Mouse (Mus musculus) c-Kit-positive CD71-positive TER-119-positive erythroid progenitor cells, embryonic 14.5 days (primary cell): ENCODE results near the gene Ube2e1.
A peak's percentile ranks its signal among the peaks of the same experiment; 100 is the strongest.
"Not testable (repeated sequence)": the region's sequence is repeated elsewhere in the genome, so short reads cannot be mapped to it uniquely, and the experiment has no call there.

Experiments used
- DNase-seq: peaks from one replicate; pipeline ENCODE4 v3.0.0-alpha.2; 2013; ENCODE audit warnings: low spot score

Ube2e1 gene

DNA sequence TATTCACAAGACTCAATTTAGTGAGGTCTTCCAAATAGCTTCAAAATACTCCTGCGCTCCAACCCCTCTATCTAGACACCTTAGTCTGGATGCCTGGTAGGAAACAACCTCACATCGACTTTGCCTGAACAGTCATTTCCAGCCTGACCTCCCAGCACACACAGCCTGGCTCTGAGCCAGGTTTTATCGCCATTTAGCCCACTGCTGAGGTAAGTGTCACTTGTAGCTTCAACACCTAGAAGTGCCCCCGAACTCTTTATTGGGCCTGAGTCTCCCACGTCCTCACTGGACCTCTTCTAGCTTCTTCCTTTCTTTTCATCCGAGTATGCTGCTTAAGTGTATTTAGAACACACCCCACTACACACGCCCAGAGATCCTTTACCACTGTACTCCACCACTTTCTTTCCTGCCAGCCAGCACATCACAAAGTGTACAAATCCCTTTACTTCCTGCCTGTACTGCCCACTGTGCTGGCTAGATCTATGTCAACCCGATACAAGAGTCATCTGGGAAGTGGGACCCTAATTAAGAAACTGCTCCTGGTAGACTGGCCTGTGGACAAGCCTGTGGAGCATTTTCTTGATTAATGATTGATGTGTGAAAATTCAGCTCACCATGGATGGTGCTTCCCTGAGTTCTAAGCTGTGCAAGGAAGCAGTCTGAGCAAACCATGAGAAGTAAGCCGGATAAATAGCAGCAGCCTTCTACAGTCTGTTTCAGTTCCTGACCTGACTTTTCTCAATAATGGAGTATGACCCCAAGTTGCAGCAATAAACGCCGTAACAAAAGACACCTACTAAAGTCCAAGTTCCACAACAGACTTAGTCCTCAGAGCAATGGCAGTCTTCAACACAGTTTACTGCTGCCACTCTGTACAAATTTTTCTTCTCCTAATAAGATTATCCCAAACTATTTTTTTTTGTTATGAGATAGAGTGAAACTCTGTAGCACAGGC lies 13.9 kb downstream of the Ube2e1 start:
- no peak for DNase-seq

DNA sequence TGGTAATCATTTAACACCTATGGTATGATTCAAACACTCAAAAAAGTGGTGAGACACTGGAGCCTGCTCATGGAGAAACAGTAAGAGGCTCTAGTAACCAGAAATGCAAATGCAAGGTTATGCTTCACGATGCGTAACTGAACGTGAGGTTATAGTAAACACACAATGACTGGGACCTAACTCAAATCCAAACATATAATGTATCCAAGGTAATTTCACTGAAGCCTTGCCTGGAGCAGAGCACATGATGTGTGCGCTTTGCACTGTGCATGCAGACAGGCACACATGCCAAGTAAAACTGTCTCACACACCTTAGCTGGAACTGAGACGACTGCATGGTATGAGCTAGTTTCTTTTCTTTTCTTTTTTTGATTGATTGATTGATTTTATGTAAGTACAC lies 27.5 kb downstream of the Ube2e1 start:
- no peak for DNase-seq

DNA sequence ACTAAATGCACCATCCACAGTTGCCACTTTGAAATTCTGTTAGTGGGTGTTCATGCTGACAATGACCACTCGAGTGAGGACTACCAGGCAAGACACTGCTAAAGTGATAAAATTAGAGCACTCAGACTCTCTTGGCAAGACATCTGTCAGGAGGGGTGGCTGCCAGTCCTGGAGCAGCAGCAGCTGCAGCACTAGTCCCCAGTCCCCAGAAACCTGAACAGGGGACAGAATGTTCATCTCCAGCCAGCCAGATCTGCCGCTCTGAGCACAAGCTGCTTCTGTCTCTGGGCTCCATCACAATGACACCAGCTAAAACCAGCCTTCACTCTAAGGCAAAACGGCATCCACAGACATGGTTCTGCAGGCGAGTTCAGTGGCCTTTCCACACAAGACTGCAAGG lies 28.4 kb downstream of the Ube2e1 start:
- no peak for DNase-seq

DNA sequence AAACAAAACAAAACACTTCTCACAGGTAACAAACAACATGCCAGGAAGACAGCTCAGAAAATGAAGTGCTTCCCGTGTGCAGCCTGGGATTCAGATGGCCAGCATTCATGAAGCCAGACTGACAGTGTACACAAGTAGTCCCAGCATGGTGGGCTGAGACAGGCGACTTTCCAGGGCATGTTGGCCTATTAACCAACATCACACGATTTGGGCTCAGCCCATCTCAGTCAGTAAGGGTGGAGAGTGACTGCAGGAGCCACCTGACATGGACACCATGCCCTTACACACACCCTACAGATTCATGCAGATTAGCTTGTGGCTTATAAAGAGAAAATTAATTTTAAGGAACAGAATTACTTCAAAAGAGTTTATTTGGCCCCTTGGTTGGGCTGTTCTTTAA lies 28.9 kb downstream of the Ube2e1 start:
- DNase-seq = no peak

DNA sequence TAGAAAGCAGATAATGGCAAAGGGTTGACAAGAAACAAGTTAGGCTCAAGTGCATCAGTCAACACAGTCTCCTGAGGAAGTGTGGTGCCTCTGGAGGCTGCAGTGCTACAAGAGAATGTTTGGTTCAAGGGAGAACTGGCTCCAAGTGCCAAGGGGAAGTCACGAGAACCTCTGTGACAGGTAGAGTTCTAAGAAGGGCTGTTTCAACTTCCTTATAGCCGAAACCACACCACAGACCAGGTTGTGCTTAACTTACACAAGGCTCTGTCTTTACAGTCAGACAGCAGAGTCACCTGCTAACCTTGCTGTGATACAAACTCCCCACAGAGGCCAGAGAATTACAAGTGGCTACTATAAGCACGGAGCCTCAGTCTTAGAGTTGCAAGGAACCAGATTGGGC lies 30.1 kb downstream of the Ube2e1 start:
- DNase-seq = no peak

DNA sequence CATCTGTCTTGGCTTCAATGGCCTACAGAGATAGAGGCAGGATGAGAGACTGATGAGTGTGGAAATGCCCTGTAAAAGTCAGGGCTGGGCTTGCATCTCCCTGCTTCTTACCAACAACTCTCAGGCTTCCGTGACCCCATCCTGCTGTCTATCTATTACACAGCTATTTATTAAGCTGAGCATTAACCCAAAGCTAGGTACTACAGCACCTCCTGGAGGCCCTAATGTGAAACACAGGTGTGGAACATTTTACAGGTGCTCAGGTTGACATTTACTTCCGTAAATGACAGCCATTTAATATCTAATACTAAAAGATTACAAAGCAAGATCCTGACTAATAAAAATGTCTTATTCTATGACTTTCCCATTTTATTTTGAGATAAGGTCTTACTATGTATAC lies 31.0 kb downstream of the Ube2e1 start:
- DNase-seq = peak; percentile 13

DNA sequence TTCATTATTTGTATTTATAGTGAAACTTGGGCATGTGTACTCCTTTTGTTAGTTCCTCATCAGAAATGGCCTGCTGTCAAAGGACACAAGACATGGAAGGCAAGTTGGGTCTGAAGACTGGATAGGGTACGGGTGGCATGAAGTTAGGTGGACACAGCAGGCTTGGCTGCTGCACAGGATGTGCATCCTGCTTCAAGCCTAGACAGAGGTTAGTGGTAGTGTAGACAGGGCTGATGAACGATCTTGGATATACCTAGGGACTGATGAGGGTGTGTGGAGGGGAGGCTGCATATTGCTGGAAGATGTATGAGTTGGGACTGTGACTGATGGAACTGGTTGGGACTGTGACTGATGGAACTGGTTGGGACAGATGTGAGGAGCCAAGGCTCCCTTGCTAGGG lies 32.8 kb downstream of the Ube2e1 start:
- no peak for DNase-seq

DNA sequence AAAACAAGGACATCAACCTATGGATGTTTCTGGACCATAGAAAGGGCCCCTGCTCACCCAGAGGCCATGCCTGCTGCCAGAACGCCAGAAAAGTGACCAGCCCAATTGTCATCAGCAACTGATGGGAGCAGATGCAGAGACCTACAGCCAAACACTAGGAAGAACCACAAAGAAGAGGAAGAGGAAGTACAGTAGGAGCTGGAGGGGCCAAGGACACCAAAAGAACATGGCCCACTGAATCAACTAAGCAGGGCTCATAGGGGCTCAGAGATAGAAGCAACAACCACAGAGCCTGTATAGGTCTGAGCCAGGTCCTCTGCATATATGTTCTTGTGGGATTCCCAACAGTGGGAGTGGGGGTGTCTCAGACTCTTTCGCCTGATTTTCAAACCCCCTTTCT lies 34.2 kb downstream of the Ube2e1 start:
- DNase-seq = no peak

DNA sequence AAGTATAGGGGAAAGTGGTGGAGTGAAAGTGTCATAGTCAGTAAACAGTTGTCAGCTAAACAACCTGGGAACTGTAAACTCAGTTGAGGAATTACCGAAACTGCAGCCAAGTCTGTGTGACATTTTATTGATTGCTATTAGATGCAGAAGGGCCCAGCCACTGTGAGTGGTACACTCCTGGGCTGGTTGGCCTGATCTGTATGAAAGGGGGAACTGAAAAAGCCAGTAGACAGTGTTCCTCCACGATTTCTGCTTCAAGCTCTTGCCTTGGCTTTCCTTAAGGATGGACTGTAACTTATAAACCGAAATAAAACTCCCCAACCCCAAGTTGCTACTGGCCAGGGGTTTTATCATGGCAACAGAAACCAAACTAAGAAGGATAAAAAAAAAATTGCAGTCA lies 39.1 kb downstream of the Ube2e1 start:
- DNase-seq = no peak

DNA sequence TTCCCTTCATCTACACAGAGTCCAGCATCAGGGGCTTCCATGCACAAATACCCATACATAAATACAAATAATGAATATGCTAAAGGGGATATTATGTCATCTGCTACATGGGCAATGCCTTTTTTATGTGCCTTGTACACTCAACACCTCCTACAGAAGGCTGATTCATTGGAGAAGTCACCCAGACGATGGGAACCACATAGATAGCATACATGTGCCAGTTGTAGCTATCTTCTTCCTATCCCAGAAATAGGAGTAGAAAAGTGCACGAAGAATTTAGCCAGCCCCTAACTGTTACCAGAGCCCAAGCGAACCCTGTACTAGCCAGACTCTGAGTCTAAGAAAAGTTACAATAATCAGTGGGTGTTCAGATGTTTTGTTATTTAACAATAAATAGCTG lies 39.5 kb downstream of the Ube2e1 start:
- DNase-seq = no peak

DNA sequence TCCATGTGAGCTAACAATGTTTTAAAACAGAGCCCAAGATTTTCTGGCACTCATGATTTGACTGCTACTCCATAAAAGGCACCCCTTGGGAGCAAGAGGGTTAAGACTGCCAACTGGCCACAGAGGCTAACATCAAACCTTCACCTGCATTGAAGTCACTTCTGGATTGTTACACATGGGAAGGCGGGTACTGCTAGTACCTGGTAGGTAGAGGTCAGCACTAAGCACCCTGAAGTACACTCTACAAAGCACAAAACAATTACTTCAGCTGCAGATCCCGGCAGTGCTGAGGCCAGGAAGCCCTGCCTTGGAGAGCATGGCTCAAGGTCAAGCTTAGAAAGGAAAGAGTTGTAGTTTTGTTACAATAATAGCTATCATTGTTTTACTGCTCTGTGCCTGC lies 44.3 kb downstream of the Ube2e1 start:
- no peak for DNase-seq

DNA sequence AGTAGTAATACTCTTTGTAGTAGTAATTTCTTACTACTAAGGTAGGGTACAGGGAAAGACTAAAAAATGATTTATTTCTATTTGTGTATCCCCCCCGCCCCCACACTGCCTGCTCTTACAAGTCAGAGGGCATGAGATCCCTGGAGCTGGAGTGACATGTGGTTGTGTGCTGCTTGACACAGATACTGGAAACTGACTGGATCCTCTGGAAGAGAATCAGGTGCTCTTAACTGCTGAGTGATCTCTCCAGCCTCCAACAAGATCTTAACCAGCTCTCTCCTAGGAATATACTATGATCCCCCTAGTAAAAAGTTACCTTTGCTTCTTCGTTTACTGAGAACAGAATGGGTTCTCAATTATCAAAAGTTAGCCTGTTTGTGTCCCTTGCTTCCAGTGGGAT lies 45.2 kb downstream of the Ube2e1 start:
- DNase-seq = no peak

DNA sequence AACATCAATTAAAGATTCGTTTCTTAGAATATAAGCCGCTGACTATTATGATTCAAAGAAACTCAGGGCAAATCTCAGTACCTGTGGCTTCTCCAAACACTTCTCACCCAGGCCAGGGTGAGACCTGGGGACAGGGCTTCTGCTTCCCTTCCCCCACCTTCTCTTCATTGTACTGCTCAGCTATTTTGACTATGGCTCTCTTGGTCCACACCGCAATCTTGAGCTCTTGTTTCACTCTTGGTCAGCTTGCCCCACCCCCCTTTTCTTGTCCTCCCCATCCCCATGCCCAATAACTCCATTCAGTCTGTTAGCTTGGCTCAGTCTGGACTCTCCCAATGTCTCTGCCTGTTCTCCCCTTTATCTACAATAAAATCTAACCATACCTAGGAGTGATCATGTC lies 46.2 kb downstream of the Ube2e1 start:
- no peak for DNase-seq

DNA sequence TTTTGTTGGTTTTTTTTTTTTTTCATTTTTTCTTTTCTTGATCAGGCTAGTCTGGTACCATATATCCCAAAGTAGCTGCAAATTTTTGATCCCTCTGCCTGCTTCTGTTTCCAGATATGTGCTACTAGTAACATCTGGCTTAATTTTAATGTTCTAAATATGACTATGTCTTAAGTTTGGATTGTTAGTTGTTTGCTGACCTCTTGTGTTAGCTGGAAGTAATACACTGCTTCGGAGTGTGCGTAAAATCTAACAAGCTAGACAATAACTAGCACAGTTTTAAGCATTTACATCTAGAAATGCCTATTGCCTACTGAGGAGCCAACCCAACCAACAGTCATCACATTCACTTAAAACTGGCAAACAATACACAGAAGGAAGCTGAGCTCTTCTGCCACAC lies 47.1 kb downstream of the Ube2e1 start:
- peak; percentile 20 for DNase-seq

DNA sequence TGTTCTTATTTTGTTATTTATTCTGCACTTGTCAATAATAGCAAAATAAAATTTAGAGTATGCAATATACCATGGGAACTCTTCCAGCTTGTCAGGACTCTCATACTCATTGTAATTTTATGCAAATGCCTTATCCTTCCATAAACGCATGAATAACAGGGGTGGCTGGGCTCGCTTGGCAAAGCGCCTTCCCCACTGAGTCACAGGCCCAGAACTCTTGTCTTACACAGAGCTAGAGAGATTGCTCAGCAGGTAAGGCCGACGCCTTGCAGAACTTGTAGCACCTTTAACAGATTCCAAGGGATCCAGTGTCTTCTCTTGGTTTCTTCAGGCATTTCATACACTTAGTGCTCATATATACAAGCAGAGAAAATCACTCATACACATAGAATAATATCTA lies 51.3 kb downstream of the Ube2e1 start:
- no peak for DNase-seq

DNA sequence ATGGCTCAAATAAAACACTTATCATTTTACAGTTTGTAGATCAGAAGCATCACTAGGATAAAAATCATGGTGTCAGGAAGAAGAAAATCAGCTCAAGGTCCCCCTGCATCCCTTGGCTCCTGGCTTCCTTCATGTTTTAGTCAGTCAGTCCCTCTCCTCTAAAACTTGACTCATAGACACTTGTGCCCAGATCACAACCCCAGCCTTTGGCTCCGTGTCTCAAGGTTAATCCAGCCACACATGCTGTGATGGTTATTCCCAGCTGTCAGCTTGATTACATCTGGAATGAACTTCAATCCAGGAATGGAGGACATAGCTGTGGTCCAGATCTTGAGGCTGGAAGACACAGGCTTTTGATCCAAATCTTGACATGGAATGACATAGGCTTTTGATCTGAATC lies 57.1 kb downstream of the Ube2e1 start:
- DNase-seq = no peak

DNA sequence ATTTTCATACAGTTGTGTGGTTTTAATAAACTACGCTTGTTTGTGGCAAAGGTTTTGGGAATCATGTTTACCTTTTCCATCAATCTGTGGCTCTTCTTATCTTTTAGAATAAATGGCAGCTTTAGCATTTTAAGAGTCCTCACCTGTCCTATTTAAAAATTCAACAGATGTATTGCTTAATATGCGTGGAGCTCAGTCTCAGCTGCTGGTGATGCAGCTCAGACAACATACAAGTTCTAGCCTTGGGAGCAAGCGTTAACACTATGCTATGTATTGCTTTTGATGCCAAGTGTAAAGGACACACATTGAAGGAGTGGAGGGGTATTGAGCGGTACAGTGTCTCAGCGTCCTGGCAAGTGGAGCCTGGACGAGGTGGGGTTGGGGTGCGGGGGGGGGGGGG lies 60.0 kb downstream of the Ube2e1 start:
- peak; percentile 25 for DNase-seq

DNA sequence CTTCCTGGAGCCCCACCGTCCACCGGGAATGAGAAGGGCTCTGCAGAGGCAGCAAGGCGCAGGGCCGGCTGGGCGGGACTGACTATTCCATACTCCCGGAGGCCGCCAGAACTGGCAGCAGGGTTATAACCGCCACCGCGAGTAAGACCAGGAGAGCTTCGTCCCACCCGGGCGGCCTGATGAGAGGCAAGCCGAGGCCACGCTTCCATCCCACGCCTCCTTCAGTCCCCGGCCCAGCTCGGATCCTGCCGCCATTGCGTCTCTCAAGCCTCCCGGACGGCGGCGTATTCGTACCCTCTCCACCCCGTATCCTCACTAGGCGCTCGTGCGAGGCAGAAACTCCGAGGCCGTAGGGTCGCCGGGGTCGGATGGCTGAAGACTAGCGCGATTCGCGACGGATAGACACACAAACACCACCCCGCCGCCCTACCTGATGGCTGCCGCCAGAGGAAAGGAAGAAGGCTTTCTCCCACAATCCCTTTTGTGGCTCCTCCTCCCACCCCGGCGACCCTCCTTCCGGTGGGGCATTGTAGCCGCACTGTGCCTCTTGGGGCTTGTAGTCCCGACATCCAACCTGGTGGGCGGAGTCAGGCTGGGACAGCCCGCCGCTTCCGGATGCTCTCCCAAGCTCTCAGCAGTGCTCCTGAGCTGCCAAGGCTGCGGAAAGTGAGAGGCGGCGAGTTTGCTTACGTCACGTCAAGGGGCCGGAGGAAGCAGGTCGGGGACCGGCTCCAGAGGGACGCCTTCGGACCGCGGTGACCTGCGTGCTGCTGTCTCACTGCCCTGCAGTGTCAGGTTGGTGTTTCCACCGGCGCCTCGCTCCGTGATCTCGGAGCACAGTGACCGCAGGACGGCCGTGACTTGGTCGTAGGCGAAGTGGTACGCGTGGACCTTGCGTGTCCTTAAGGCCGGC lies 60.9 kb downstream of the Ube2e1 start, which contains the start of the genes Nkiras1 and Rpl15:
Nkiras1 (plus strand) TSS at position 608 of the 913 bp plus-strand sequence.
Rpl15 (minus strand) TSS at position 863 of the 913 bp plus-strand sequence.
- DNase-seq = peak; percentile 97

DNA sequence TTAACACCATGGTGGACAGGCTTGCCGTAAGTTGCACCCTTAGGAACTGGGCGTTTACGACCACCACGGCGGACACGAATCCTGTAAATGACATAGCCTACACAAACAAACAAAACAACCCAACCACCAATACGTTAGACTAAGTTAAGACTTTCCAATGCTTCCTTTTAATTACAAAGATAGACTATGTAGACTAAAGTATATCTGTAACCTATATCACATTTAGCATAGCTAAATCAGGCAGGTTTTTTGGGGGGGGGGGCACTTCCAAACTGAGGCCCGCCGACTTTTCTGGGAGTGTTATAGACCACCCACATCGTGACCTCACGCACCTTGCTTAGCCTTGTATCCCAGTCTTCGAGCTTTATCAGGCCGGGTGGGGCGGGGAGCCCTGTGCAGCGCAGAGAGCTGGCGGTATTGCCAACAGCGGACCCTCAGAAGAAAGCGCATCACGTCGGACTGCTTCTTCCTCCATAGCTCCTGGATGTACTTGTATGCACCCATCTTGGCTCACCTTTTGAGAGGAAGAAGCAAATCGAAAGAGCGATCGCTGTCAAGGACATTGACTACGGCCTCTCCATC lies 61.6 kb downstream of the Ube2e1 start:
- not testable (repeated sequence) for DNase-seq

DNA sequence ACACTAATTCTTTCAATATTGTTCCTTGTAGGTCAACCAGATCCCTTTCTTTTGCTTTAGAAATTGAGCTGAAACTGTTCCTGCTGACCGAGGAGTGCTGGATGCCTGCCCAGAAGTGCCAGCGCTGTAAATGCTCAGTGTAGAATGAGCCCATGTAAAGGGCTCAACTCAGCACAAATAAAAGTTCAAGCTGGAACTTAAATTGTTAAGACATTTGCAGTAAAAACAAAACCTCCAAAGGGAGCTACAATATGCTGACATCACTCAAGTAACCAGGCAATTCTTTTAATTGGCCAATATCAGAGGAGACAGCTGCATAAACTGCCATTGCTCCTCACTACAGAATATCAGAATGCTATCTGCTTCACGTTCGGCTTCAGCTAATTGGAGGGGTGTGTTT lies 68.2 kb downstream of the Ube2e1 start:
- DNase-seq = no peak

DNA sequence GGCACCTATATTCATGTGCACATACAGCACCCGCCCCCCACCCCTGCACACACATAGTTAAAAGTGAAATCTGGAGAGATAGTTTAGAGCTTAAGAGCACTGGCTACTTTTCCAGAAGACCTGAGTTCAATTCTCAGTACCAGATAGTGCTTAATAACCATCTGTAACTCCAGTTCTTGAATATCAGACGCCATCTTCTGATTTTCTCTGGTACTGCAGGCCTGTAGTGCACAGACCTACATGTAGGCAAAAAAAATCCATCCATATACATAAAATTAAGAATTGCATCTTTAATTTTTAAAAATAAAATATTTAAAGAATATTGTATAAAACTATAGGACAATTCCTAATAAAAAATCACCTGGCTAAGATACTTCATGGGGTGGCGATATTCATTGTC lies 70.5 kb downstream of the Ube2e1 start:
- no peak for DNase-seq

DNA sequence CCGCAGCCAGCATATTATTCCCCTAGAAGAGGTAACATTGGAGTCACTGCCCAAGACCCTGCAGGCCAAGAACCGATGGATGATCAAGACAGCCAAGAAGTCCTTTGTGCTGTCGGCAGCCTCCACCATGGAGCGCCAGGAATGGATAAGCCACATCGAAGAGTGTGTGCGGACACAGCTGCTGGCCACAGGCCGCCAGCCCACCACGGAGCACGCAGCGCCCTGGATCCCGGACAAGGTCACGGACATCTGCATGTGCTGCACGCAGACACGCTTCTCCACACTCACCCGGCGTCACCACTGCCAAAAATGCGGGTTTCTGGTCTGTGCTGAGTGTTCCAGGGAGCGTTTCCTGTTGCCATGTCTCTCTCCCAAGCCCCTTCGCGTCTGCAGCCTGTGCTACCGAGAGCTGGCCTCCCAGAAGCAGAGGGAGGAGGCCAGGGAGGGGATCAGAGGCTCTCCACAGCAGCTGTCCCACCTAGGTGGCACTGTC lies 89.0 kb downstream of the Ube2e1 start:
- DNase-seq = no peak
